Mouse (Mus musculus): ENCODE data around the gene Col28a1. TPM values are rescaled to one million over a fixed set of nuclear protein-coding genes. Genes with fewer than 3 reads are reported as not detected.

Col28a1 gene
- polyA plus RNA-seq, 1 experiment = 0.01 TPM

GRCm38 (mm10) chr6:8174062-8174461 is 18.4 kb downstream of the Col28a1 start:
- TF ChIP-seq USF1 (IDR thresholded peaks at IDR 0.05; ENCODE audit: low read depth) (no peak), MAX (IDR thresholded peaks at IDR 0.05) (no peak)
- no peaks in the 10 kb centered on the region for H3K36me3 ChIP-seq (ENCODE audit: control insufficient read depth, insufficient read depth)

GRCm38 (mm10) chr6:8172101-8172500 is 20.3 kb downstream of the Col28a1 start:
- H3K27me3 ChIP-seq (ENCODE audit: control insufficient read depth, insufficient read depth, insufficient read length) = no peaks in the 10 kb centered on the region
- no peaks in the 10 kb centered on the region for H3K79me2 ChIP-seq (ENCODE audit: control insufficient read depth, insufficient read depth)
- H3K79me3 ChIP-seq (ENCODE audit: low read depth) = no peaks in the 10 kb centered on the region
- no peak for TF ChIP-seq CTCF (IDR thresholded peaks at IDR 0.05; ENCODE audit: control insufficient read depth, insufficient read depth, insufficient read length)
- no peaks in the 10 kb centered on the region for H3K36me3 ChIP-seq (ENCODE audit: control insufficient read depth, insufficient read depth)
- H3ac ChIP-seq (ENCODE audit: control insufficient read depth, insufficient read length, low read depth) = no peak overlapping the region
- no peak overlapping the region for H3K4me3 ChIP-seq (ENCODE audit: insufficient read depth, poor library complexity, severe bottlenecking)

More at GRCm38 (mm10) chr6:8174062-8174461, 18.4 kb downstream of the Col28a1 start:
- Histone ChIP-seq H3K79me3 (ENCODE audit: low read depth) (no peaks in the 10 kb centered on the region), H3K79me2 (ENCODE audit: control insufficient read depth, insufficient read depth) (no peaks in the 10 kb centered on the region), H3ac (ENCODE audit: control insufficient read depth, insufficient read length, low read depth) (no peak overlapping the region), H3K27me3 (ENCODE audit: control insufficient read depth, insufficient read depth, insufficient read length) (no peaks in the 10 kb centered on the region), H3K4me3 (ENCODE audit: insufficient read depth, poor library complexity, severe bottlenecking) (no peak overlapping the region)

- Histone ChIP-seq H3K36me3 (ENCODE audit: control insufficient read depth, insufficient read depth) (no peaks in the 10 kb centered on the region), H3K79me3 (ENCODE audit: low read depth) (no peaks in the 10 kb centered on the region), H3K4me3 (ENCODE audit: insufficient read depth, poor library complexity, severe bottlenecking) (no peak overlapping the region), H3ac (ENCODE audit: control insufficient read depth, insufficient read length, low read depth) (no peak overlapping the region), H3K27me3 (ENCODE audit: control insufficient read depth, insufficient read depth, insufficient read length) (no peaks in the 10 kb centered on the region), H3K79me2 (ENCODE audit: control insufficient read depth, insufficient read depth) (no peaks in the 10 kb centered on the region)
- no peak for TF ChIP-seq MAX (IDR thresholded peaks at IDR 0.05)
- no peak for TF ChIP-seq USF1 (IDR thresholded peaks at IDR 0.05; ENCODE audit: low read depth)
- no peak for TF ChIP-seq CTCF (IDR thresholded peaks at IDR 0.05; ENCODE audit: control insufficient read depth, insufficient read depth, insufficient read length)
- no peak for TF ChIP-seq MYOG (IDR thresholded peaks at IDR 0.05; ENCODE audit: control insufficient read depth, extremely low read depth, insufficient read length)
- no peak for TF ChIP-seq MYOD1 (IDR thresholded peaks at IDR 0.05; ENCODE audit: control insufficient read depth, insufficient read length, low read depth)
- no peak for TF ChIP-seq CEBPB (IDR thresholded peaks at IDR 0.05; ENCODE audit: low read depth)
- no peak for TF ChIP-seq FOSL1 (IDR thresholded peaks at IDR 0.05; ENCODE audit: insufficient read depth, low read length, poor library complexity, severe bottlenecking)
These were observed 27.7 kb downstream of the Col28a1 start for GRCm38 (mm10) chr6:8164741-8165140.

DNA sequence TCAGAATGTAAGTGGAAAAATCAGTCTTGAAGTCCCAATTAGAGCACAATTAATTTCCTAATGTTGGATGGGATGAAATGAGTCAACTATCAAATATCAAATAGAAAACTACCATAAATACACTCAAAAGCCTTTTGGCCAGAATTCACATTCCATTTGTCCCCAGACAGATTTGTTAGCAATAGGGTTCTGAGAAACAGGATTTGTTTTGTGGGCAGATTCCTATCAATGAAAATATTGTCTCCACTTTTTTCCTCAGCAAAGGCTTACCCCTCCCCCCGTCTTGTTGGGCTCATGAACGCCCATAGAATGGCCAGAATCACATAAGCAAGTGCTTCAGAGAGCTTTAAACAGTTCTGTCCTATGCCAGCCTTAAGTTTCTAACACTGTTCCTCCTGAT is 32.4 kb downstream of the Col28a1 start:
- no peaks in the 10 kb centered on the region for H3K79me2 ChIP-seq (ENCODE audit: control insufficient read depth, insufficient read depth)
- no peaks in the 10 kb centered on the region for H3K27me3 ChIP-seq (ENCODE audit: control insufficient read depth, insufficient read depth, insufficient read length)
- no peak overlapping the region for H3ac ChIP-seq (ENCODE audit: control insufficient read depth, insufficient read length, low read depth)
- H3K79me3 ChIP-seq (ENCODE audit: low read depth) = no peaks in the 10 kb centered on the region
- H3K36me3 ChIP-seq (ENCODE audit: control insufficient read depth, insufficient read depth) = no peaks in the 10 kb centered on the region
- no peak overlapping the region for H3K4me3 ChIP-seq (ENCODE audit: insufficient read depth, poor library complexity, severe bottlenecking)
- TF ChIP-seq MAX (IDR thresholded peaks at IDR 0.05) (no peak), MYOG (IDR thresholded peaks at IDR 0.05; ENCODE audit: control insufficient read depth, extremely low read depth, insufficient read length) (no peak), MYOD1 (IDR thresholded peaks at IDR 0.05; ENCODE audit: control insufficient read depth, insufficient read length, low read depth) (no peak), CEBPB (IDR thresholded peaks at IDR 0.05; ENCODE audit: low read depth) (no peak), CTCF (IDR thresholded peaks at IDR 0.05; ENCODE audit: control insufficient read depth, insufficient read depth, insufficient read length) (no peak), FOSL1 (IDR thresholded peaks at IDR 0.05; ENCODE audit: insufficient read depth, low read length, poor library complexity, severe bottlenecking) (no peak), USF1 (IDR thresholded peaks at IDR 0.05; ENCODE audit: low read depth) (no peak)

DNA sequence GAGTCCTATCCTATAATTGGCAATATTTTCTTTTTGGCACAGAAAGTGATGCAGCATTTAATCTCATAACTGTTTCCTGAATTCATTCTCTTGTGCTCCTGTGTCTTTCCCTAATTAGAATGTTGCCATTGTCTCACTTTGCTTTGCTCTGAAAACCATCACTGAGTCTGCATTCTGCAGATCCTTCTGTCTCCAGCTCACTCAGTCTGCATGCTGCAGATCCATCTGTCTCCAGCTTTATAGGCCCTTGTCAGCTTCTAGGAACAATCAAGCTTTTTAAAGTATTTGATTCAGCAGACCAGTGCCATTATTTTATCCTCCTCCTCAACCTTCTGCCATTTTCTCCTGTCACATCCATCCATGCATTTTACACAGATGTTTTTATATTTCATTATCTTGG is 35.3 kb downstream of the Col28a1 start:
- Histone ChIP-seq H3K79me3 (ENCODE audit: low read depth) (no peaks in the 10 kb centered on the region), H3K79me2 (ENCODE audit: control insufficient read depth, insufficient read depth) (no peaks in the 10 kb centered on the region), H3K4me3 (ENCODE audit: insufficient read depth, poor library complexity, severe bottlenecking) (no peak overlapping the region), H3K36me3 (ENCODE audit: control insufficient read depth, insufficient read depth) (no peaks in the 10 kb centered on the region), H3ac (ENCODE audit: control insufficient read depth, insufficient read length, low read depth) (no peak overlapping the region), H3K27me3 (ENCODE audit: control insufficient read depth, insufficient read depth, insufficient read length) (no peaks in the 10 kb centered on the region)
- TF ChIP-seq MAX (IDR thresholded peaks at IDR 0.05) (no peak), FOSL1 (IDR thresholded peaks at IDR 0.05; ENCODE audit: insufficient read depth, low read length, poor library complexity, severe bottlenecking) (no peak), CTCF (IDR thresholded peaks at IDR 0.05; ENCODE audit: control insufficient read depth, insufficient read depth, insufficient read length) (no peak), USF1 (IDR thresholded peaks at IDR 0.05; ENCODE audit: low read depth) (no peak), MYOD1 (IDR thresholded peaks at IDR 0.05; ENCODE audit: control insufficient read depth, insufficient read length, low read depth) (no peak), CEBPB (IDR thresholded peaks at IDR 0.05; ENCODE audit: low read depth) (no peak), MYOG (IDR thresholded peaks at IDR 0.05; ENCODE audit: control insufficient read depth, extremely low read depth, insufficient read length) (no peak)

- TF ChIP-seq MYOD1 (IDR thresholded peaks at IDR 0.05; ENCODE audit: control insufficient read depth, insufficient read length, low read depth) (no peak), CEBPB (IDR thresholded peaks at IDR 0.05; ENCODE audit: low read depth) (no peak), CTCF (IDR thresholded peaks at IDR 0.05; ENCODE audit: control insufficient read depth, insufficient read depth, insufficient read length) (no peak), MYOG (IDR thresholded peaks at IDR 0.05; ENCODE audit: control insufficient read depth, extremely low read depth, insufficient read length) (no peak), MAX (IDR thresholded peaks at IDR 0.05) (no peak), USF1 (IDR thresholded peaks at IDR 0.05; ENCODE audit: low read depth) (no peak), FOSL1 (IDR thresholded peaks at IDR 0.05; ENCODE audit: insufficient read depth, low read length, poor library complexity, severe bottlenecking) (no peak)
- Histone ChIP-seq H3K4me3 (ENCODE audit: insufficient read depth, poor library complexity, severe bottlenecking) (no peak overlapping the region), H3K27me3 (ENCODE audit: control insufficient read depth, insufficient read depth, insufficient read length) (no peaks in the 10 kb centered on the region), H3K79me2 (ENCODE audit: control insufficient read depth, insufficient read depth) (no peaks in the 10 kb centered on the region), H3K36me3 (ENCODE audit: control insufficient read depth, insufficient read depth) (no peaks in the 10 kb centered on the region), H3ac (ENCODE audit: control insufficient read depth, insufficient read length, low read depth) (no peak overlapping the region), H3K79me3 (ENCODE audit: low read depth) (no peaks in the 10 kb centered on the region)
These were observed 39.7 kb downstream of the Col28a1 start for GRCm38 (mm10) chr6:8152551-8153361.
